Mouse (Mus musculus) c-Kit-positive CD71-positive TER-119-negative erythroid progenitor cells, embryonic 14.5 days (primary cell): ENCODE measurements around the gene Defb23.
A peak's percentile ranks its signal among the peaks of the same experiment; 100 is the strongest.
"Not testable (repeated sequence)": the region's sequence is repeated elsewhere in the genome, so short reads cannot be mapped to it uniquely, and the experiment has no call there.

Experiments
- DNase-seq: peaks from one replicate; pipeline ENCODE4 v3.0.0-alpha.2; 2013; ENCODE audit warnings: low read depth

The Defb23 gene

GRCm38 (mm10) chr2:152436983-152437860 lies 27.2 kb downstream of the Defb23 start:
- peak; percentile 64 for DNase-seq

DNA sequence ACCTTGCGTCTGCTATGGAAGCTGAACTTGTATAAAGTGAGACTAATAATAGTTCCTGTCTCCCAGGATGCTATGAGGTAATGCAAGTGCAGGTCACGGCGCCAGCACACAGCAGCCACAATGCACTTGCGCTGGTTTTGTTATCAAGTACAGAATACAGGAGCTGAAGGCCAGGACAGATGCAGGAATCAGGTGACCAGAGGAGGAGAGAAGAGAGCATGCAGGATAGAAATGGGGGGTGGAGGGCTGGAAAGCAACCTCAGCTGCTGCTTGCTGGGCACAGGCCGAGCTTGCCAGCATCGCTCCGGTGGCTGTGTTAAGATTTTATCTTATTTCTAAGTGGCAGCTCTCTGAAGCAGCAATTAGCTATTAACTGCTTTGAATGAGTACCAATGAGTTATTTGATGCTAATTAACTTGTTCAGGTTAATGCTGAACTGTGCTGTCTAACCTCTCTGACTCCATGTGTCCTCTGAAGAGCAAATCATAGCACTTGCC lies 28.0 kb downstream of the Defb23 start:
- DNase-seq: no peak

GRCm38 (mm10) chr2:152428481-152428880 lies 35.9 kb downstream of the Defb23 start:
- not testable (repeated sequence) for DNase-seq

DNA sequence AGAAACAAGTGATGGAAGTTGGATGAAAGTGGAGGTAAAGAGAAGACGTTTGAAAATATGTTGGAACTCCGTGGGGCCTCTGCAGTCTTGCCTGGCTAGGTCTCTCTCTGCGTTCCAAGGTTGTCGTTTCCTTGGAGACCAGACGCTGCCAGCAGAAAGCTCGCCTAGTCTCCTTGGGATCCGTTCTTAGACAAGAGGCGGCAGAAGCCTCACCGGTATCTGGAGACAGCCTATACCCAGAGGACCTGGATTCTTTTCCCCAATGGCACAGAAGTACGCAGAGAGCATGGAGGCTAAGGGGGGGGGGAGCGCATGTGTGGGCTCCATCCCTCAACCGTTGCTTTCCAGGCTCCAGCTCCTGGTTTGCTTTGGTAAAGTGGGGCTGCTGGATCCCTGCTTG lies 36.9 kb downstream of the Defb23 start:
- no peak for DNase-seq

- no peak for DNase-seq
Measured at GRCm38 (mm10) chr2:152415786-152416185, 48.6 kb downstream of the Defb23 start.

- no peak for DNase-seq
Measured at GRCm38 (mm10) chr2:152415287-152415686, 49.1 kb downstream of the Defb23 start, which contains the start of gene 6820408C15Rik. 6820408C15Rik (plus strand) TSS chr2:152415587.

DNA sequence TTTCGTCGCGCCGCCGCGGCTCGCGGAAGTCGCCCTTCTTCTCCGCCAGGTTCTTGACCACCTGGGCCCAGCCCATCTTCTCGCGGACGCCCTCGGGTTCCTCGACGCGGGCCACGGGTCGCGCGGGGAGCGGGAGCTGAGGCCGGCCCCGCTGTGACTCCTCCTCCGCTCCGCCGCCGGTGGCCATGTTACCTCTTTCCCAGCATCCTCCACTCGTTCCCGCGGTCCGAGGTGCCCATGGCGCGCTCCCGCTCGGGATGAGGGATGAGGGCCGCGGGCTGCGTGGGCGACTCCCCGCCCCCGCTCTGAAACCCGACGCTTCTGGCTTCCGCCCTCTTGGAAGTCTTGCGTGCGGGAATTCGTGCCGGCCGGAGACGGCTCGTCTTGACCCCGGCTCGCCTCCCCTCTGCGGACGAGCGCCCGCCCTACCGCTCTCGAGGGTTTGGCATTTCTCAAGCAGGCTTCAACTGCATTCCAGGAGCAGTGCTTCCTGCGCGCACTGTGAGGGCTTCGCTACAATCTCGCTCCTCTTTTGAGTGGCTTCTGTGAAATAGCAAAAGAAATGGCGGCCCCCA lies 49.7 kb downstream of the Defb23 start, which contains the start of gene Zcchc3:
TSS of gene Zcchc3 (minus strand) at position 437 of the 575 bp plus-strand sequence.
- peak; percentile 71 for DNase-seq

DNA sequence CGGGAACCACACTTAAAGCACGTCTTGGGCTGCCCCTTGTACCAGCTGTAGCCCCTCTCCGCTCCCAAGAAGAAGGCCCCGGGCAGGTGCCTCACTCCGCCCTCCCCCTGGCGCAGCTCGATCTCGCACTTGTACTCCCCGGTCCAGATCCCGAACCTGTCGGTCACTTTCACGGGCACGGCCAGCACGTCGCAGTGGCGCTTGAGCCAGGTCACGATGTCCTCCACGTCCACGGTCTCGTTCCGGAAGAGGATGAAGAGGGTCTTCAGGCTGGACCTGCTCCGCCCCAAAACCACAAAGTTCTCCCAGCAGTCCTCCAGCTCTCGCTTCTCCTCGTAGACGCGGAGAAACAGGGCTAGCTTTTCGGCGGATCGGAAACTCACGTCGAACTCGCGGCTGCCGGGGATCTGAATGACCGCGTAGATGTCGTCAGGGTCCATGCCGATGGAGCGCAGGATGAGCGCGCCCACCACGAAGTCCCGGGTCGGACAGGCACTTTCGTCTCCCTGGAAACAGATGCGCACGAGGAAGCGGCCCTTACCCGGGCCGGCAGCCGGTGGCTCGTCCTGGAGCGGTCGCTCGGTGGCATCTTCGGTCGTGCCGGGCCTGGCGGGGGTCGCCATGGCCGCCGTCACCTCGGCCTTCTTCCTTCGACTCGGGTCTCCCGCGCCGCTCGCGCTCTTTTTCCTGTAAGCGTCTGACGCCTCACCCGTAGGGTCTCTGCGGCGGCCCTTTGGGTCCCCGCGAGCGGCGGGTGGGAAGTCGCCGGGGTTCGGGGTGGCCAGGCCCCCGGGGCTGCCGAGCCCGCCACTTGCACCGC lies 50.4 kb downstream of the Defb23 start:
- no peak for DNase-seq

DNA sequence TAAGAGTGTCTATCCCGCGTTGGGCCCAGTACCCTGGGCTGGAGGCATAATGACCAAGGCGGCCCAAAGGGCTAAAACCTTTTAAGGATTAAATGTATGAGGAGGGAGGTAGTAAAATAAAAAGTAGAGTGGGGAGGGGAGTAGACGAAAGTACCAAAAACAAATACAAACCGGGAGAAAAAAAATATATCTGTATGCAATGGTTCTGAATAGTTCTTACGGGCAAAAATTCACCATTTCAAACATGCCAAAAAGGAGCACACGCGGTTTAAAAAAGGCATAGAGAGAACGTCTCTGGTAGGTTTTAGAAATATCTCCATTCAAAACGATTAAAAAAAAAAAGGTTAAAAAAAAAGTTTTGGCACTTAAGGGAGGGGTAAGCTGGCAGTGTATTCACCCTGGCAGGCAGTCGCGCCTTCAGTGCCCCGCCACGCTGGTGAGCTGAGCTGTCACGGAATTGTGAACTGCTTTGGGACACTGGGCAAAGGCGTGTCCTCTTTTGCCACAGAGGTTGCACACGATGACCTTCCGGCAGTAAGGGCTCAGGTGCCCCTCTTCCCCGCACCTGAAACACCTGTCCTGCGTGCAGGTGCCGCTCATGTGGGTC lies 51.2 kb downstream of the Defb23 start:
- DNase-seq: no peak

GRCm38 (mm10) chr2:152412526-152413157 lies 51.8 kb downstream of the Defb23 start:
- no peak for DNase-seq

- no peak for DNase-seq
Measured at GRCm38 (mm10) chr2:152411471-152411870, 52.9 kb downstream of the Defb23 start.

DNA sequence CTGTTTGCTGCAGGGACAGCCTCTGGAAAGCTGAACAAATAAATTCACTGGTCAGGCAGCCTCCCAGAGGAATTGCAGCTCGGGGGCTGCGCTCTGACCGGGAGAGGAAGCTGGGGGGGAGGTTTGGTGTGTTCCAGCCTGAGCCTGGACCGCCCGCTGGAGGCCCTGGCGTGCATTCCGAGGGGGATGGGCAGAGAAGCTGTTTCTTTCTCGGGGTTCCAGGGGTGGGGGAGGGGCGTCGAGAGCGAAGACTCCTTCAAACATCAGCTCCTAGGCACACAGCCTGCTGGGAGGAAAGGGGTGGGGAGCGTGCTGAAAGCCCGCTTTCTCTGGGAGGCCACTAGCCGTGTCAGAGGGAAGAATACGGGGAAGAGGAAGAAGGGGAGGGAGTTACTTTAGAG lies 53.4 kb downstream of the Defb23 start:
- DNase-seq: no peak

- no peak for DNase-seq
Measured at GRCm38 (mm10) chr2:152409781-152410180, 54.6 kb downstream of the Defb23 start.
